Mouse (Mus musculus): Measurements from ENCODE around the gene Tfpi.

Tfpi gene

DNA sequence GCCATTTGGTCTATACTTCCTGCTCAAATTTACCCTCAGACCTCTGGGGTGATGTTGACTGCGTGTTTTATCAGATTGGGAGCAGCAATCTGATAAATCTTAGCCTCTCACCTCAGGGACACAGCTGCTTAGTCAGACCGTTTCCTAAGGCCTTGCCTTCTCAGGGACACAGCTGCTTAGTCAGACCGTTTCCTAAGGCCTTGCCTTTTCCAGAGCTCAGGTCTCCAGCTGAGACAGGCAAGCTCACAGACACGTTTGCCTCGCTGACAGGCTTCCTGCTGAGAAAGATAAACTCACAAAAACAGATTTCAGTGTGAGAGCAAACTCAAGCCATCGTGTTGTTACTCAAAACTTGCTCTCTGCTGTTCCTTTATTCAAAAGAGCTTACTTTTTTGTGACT, 1.9 kb downstream of the Tfpi start:
- no peak for DNase-seq (ENCODE audit: low read depth, low spot score)

DNA sequence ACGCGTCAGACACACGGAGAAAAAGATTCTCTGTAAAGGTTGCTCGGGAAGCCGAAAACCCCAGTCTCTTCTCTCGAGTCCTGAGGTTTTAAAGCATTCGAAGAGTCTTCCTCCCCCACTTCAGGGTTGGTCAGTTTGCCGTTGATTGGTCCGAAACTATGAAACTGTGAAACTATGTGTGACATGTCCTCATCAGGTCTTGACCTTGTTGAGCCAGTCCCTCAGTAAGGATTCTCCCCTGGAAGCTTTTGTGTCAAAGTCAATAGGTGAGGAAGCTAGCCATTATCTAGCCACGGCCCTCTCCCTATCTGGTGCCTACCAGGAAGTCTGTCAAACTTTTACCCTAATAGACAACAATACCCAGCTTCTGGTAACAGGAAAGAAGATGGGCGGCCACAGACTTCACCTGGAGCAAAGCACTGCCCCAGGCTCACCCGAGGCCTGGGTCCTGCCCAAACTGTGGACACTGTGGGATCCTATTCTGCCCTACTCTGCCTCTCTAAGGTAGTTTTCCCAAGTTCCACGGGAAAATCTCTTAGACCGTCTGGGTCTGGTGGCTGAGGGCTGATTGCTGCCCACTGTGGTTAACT, 2.5 kb downstream of the Tfpi start:
- no peak for DNase-seq (ENCODE audit: low read depth, low spot score)

DNA sequence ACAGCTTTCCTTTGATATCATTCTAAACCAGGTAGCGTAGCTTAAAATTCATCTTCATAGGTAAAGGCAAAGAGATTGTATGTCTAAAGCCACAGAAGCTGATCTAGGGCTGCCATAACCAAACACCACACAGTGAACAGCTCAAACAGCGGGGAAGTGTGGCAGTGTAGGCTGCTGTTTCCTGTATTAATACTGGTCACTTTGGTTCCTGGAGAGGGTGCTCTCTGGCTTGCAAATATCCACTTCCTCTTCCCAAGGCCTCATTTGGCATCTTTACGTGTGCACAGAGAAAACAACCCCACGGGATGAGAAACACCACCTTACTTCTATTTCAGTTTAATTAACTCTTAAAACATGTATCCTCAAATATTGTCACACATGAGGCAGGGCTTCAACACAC, 9.2 kb downstream of the Tfpi start:
- DNase-seq (ENCODE audit: low read depth, low spot score), result peak; percentile 8

DNA sequence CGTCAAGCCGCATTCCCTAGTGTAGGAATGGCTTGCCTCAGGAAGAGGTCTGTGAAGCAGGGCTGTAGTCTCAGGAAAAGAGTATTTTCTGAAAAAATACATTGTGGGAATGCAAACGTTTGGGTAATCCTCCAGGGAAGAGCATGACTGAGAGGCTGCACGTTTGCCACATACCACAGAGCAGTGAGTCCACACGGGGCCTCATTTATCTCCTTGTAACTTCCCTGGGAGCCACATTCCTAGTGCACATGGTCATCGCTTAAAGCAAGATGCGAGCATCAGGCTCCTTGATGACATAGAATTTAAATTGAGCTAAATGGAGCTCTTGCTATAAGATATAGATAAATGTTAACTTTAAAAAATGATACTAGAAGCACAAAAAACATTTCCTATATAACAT, 11.6 kb downstream of the Tfpi start:
- DNase-seq (ENCODE audit: low read depth, low spot score), result no peak

DNA sequence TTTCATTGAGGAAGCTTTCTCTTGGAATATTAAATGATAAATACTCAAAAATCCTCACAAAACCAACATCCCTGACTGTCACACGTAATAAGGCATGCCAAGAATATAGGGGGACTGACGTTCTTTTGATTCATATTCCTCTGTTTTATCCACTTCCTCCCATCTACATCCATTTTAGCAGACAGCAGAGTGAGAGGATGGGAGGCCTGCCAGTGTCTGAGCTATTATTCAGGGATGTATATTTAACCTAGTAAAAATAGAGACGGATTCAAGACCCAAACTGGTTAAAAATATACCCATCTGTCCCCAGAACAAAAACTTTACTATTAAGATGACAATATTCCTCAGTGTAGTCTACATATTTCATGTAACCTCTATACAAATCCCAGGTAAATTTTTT, 14.2 kb downstream of the Tfpi start:
- no peak for DNase-seq (ENCODE audit: low read depth, low spot score)

DNA sequence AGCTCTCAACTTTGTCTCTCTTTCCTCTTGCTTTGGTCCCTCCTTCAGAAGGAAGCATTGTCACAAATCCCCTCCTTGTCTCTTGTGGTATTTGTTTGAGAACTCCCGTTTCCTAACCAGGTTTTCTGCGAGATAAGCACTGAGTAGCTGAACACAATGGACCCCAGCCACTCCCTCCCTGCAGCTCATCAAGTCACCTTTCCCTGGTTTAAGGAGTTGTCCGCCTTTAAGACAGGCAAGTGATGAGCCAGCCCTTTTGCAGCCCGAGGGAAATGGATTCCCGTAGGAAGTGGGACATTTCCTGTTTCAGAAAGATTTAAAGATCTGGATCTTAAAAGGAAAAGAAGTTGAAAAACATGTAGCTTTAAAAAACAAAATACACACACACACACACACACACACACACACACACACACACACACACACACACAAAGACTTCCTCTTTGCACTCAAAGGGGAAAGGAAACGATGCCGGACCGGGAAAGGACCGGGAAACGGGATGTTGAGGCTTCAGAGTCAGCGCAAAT, 16.9 kb downstream of the Tfpi start:
- no peak for DNase-seq (ENCODE audit: low read depth, low spot score)

DNA sequence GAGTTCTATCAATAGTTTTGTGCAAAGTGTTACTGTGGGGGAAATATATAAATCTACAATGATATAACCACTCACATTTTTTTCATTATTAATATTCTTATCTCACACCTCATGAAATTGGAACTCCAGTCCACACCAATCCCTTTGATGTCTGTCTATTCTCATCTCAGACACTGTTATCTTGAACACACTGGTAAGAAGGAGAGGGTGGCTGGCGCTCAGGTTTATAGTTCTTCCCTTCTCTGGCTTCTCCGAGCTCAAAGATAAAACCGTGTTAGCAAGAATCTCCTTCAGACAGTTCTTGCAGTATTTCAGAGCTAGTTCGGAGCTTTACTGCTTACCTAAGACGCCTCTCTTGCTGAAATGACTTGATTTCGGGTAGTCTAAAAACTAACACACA, 19.4 kb downstream of the Tfpi start:
- DNase-seq (ENCODE audit: low read depth, low spot score), result no peak

DNA sequence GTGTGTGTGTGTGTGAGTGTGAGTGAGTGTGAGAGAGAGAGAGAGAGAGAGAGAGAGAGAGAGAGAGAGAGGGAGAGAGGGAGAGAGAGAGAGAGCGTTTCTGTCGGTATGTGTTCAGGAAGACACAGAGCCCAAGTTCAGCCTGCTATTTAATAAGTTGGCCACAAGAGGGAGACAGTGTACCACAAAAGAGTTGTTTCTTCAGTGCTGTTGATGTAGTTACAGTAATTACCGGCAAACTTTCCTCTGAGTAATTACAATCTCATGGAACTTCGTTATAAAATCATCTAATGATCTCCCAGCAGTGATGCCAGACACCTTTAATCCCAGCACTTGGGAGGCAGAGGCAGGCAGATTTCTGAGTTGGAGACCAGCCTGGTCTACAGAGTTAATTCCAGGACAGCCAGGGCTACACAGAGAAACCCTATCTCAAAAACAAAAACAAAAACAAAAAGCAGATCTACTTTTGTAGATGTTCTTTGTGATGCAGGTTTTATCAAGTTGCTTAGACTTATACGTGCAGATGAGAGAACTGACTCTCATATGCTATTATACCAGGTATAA, 21.3 kb downstream of the Tfpi start:
- peak; percentile 87 for DNase-seq (ENCODE audit: low read depth, low spot score)

DNA sequence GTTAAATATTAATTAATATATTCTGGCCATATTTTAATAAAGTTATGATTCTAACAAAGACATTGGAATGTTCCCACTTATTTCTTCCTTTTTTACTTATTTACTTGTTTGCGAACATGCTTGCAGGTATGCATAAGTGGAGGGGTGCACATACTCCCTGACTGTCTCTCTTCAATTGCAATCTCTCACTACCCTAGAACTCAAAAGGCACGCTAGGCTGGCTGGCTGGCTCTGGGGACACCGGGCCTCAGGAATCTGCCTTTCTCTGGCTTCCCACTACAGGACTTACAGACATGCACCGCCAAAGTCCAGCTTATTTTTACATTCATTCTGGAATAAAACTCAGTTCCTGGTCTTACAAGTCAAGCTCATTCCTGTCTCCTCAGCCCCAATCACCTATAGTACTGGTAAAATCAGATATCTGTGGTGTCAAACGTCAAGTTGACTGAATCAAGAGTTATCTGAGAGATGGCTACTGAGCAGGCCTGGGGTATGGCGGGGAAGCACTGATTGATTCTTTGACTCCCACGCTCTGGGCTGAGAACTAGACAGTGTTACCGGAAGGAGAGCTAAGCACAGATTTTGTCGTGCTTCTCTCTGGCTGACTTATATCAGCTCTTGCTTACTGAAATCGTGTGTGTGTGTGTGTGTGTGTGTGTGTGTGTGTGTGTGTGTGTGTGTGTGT, 21.9 kb downstream of the Tfpi start:
- peak; percentile 43 for DNase-seq (ENCODE audit: low read depth, low spot score)

DNA sequence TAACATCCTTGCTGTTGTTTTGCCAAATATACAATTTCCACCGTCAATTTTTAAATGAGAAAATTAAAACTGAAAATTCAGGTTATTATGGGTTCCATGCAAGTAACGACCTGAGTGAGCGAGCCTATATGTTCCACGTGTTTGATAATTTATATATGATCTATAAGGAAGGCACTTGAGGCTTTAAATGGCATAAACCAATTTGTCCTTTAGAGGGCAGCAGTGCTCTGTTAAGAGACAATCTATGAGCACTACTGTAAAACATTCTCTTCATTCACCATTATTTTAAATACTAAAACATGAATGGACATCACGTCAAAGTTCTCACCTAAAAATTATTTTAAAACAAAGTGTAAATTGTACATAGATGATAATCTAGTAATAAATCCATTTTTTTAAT, 22.5 kb downstream of the Tfpi start:
- peak; percentile 54 for DNase-seq (ENCODE audit: low read depth, low spot score)

DNA sequence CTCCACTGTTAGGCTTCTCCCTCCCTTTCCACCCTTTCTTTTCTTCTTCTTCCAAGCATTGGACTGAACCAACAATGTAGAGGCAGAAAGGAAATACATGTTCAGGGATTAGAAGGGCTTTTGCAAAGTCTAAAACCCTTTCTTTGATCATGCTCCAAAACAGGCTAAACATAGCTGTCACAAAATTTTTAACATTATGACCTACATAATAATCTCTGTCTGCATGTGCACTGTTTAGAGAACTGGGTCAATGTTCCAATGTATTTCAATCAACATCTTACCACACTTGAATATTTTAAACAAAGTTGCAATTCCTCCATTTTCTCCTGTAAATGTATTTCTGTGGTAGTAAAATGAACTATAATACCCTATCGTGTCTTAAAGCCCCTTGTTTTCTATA, 31.1 kb downstream of the Tfpi start:
- no peak for DNase-seq (ENCODE audit: low read depth, low spot score)

DNA sequence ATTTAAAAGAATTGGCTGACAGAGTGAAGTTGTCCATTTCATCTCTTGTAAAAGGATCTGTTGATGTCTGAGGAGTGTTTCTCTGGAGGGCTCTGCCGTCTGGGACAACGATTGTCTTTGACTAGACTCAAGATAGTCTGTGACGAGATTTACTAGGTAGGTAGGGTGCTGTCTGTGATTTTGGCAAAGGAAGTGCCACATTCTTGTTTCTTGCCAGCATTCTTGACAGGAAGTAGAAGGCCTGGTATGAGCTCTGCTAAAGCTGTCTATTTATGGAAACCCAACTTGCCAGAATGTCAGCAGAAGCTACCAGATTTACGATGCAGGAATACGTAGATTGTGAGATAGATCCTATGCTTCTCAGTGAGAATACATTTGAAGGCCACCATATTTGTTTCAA, 34.6 kb downstream of the Tfpi start:
- no peak for DNase-seq (ENCODE audit: low read depth, low spot score)

DNA sequence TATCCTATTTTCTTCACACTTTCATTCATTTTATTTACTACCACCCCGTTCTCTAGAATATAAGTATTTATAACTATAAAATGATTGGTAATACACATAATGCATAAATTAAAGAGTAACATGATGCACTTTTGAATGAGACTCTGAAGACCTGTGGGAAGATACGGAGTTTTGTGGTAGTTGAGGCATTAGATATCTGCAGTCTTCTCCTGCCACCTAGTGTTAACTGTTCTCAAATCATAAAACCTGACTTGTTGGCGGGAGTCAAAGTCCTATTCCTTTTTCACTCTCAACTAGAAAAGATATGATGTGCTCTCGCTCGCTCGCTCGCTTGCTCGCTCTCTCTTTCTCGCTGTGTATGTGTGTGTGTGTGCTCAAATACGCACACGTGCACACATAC, 46.9 kb downstream of the Tfpi start:
- DNase-seq (ENCODE audit: low read depth, low spot score), result peak; percentile 85

DNA sequence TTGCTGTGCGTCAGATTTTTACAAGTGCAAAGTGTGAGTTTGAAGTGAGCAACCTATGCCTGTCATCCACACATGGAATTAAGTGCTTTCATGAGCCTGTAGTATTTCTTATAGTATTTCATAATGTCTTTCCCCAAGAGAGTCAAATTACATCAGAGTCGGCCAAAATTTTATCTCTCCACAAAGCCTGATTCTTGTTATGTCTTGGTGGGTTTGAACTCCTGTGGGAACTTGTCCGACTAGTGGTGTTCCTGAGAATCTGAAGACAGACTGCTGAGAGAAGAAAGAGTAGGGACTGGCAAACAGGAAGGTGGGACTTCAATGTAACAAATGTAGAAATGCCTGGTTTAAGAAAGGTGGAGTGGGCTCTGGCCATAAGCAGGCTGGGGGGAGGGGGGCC, 47.7 kb downstream of the Tfpi start:
- no peak for DNase-seq (ENCODE audit: low read depth, low spot score)

DNA sequence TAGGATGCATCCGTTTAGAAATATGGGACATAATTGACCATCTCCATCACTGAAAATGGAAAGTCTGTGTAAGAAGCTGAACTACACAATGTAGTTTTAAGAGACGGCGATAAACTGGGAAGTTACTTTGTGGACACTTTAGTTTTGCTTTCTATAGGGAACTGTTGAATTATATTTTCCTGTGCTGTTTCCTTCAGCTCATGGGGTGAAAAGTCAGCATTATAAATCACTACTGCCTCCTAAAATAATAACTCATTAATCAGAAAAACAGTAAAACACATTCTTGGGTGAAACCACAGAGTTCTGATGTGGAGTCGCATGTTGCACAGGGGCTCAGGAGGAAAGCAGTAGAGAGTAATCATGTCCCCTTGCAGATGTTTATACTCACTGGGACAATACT, 50.0 kb downstream of the Tfpi start:
- peak; percentile 71 for DNase-seq (ENCODE audit: low read depth, low spot score)

DNA sequence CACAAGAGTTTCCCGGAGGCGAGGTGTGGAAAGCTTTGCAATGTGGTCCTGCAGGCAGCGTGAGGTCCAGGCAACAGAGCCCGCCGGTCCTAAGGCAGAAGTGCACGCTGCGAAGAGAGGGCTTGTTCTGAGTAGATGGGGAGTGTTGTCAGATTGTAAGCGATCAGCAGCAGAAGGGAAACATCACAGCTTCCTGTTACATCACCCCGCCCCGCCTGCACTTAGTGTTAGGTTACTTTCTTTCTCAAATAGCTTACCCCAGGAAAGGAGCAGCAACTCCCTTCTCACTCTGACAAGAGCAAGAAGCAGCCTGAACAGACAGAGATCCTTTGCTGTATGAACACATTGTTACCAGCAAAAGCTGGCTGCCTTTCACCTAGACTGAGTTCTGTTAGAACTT, 51.4 kb downstream of the Tfpi start, which contains the start of gene Calcrl:
Gene Calcrl, minus strand, starts transcription at position 274 of the 400 bp plus-strand sequence.
- DNase-seq (ENCODE audit: low read depth, low spot score), result peak; percentile 93

DNA sequence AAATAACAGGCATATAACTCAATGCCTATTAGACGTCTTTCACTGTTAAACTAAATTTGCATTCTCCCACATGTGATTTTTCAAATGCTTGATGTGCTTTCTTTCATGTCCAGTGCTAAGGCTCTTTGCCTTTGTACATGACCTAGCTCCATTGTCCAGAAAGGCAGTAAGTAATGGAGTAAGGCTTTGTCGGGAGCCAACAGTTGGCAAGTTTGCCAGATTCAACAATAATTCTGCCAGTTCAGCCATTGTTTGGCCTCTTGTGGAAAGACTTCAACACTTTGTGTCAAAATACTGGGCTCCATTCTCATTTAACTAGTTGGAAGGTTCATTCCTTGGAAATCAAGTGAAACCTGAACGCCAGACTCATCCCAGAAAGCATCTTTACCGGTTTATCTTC, 60.1 kb downstream of the Tfpi start:
- DNase-seq (ENCODE audit: low read depth, low spot score), result no peak

DNA sequence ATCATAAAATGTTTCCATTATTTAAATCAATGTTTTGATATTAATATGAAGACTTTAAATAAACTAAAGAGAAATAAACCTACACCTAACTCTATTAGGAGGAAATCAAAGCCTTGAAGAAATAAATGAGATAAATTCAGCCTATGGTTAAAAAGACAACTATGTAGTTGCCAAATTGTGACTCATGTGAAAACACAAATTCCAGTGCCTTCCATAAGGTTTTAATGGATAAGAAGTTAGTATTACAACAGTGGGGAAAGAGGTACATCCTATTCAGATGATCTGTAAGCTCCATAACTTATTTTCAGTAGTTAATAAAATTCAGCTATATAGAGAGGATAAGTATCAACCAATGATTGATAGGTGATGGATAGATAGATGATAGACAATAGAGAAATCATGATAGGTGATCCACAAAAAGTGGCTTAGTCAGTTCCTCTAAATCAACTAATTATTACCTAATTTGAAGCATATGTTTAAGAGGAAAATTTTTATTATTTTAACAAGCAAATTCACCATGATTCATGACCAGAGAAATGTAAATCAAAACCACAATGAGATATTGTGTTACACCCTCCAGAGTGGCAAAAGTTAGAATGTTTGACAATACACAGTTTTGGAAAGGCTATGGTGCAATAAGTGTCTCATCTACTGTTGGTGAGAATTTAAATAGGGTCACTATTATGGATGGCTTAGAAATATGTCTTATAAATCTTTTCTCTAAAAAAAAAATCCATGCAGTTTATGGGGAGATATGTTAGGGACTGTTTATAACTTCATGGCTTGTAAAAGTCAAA, 66.6 kb downstream of the Tfpi start:
- DNase-seq (ENCODE audit: low read depth, low spot score), result no peak

DNA sequence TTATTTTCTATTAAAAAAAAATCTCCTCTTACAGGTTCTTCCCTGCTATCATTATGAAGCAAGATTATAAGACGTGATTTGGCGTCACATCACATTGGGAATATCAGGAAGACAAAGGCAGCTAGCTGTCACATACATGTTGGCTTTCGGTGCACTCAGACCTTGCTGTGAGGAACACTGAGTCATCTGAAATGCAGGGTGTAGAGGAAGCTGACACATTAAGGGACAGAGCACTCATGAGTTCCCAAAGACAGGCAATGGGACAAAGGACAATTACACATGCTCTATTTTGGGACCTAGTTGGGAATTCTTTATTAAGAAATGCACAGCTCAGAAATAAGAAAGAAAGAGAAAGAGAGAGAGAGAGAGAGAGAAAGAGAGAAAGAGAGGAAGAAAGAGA, 71.7 kb downstream of the Tfpi start:
- no peak for DNase-seq (ENCODE audit: low read depth, low spot score)

DNA sequence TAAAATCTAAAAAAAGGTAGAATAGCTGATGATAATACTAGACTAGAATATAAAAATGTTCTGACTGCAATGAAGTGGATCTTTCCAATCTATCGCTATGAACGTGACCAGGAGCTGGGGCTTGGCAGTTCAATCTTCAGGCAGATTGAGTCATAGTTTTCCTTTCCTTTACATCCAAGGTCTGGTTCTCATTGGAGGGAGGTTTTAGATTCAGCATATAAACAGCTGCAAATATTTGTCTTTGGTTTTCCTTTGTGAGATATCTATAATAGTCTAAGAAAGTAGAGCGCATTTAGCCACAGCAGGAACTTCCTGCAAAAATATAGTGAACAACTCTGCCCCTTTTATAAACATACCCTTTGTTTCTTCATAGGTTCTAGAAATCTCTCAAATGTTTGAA, 73.9 kb downstream of the Tfpi start:
- no peak for DNase-seq (ENCODE audit: low read depth, low spot score)

DNA sequence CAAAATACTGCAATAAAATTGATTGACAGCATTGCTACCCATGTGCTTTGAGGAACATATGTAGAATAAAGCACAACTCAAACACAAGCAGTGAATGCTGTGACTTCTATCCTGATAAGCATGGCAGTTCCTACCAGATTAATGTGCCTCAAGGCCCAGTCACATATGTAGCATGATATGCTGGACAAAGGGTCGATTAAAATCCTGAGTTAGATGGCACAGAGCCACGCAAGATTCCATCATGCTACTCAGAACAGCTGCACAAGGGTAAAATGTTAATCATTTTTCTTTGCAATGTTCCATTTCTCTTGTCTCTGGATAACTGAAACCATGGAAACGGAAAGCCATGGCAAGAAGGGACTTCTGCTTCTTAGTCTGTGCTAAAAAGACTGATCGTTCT, 80.0 kb downstream of the Tfpi start:
- DNase-seq (ENCODE audit: low read depth, low spot score), result no peak

DNA sequence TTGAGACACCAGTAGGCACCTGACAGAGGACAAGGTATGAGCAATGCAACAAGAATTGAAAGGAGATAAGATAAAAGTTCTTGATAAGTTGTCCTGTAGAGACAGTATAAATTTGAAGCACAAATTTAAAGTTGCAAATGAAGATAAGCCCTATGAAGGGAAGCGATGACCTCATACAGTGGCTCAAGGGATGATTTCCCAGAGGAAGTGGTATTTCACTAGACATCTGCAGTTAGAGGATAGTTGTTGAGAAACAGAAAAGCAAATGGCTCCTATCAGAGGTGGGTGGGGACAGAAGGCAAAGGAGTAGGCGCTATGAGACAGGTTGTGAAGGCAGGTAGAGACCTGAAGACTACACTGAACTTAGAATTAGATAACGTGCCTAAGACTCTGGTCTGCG, 83.3 kb downstream of the Tfpi start:
- no peak for DNase-seq (ENCODE audit: low read depth, low spot score)
